Mouse (Mus musculus) cerebellum, adult 2 months (tissue): ENCODE results near the gene Cpne5. TPM values are rescaled to one million over a fixed set of nuclear protein-coding genes. Genes with fewer than 3 reads are reported as not detected.
A peak's percentile ranks its signal among the peaks of the same experiment; 100 is the strongest.

Experiments
- DNase-seq, 2 experiments: peaks; one replicate each; pipeline ENCODE4 v3.0.0; 2021
- H3K27ac ChIP-seq: fragments of 200-500 bp; 2 replicates; pipeline ENCODE4 v1.5.1; 2012; ENCODE audit warnings: low read length, control low read depth, inconsistent platforms; ENCODE audit not compliant: insufficient read depth
- H3K27me3 ChIP-seq: fragments of 200-500 bp; 2 replicates; pipeline ENCODE4 v1.6.1; 2012; ENCODE audit warnings: inconsistent platforms, mild to moderate bottlenecking, low read length, moderate library complexity; ENCODE audit not compliant: control insufficient read depth, insufficient read depth
- H3K4me1 ChIP-seq: fragments of 200-500 bp; 2 replicates; pipeline ENCODE4 v1.6.1; 2011; ENCODE audit warnings: low read length; ENCODE audit not compliant: control insufficient read depth, insufficient read depth
- H3K4me3 ChIP-seq: fragments of 200-500 bp; replicated peaks from 2 replicates; pipeline ENCODE3; 2011; ENCODE audit warnings: mild to moderate bottlenecking, low read depth, low read length, control low read depth; ENCODE audit not compliant: insufficient read depth
- CTCF ChIP-seq: fragments of 200-500 bp; IDR thresholded peaks from 2 replicates; pipeline ENCODE4 v1.5.1; 2011; ENCODE audit warnings: low read depth, mild to moderate bottlenecking, control low read depth, low read length, moderate library complexity, borderline replicate concordance; ENCODE audit not compliant: insufficient read depth
- POLR2A ChIP-seq: fragments of 200-500 bp; IDR thresholded peaks from 2 replicates; pipeline ENCODE4 v1.6.1; 2011; ENCODE audit warnings: low read length, control low read depth, borderline replicate concordance; ENCODE audit not compliant: insufficient read depth
- WGBS: fragments of 180-500 bp; shearing (Covaris S2); methylation state at CpG from one replicate; pipeline ENCODE4 v1.1.7; 2018; 5-methylcytosine and 5-hydroxymethylcytosine counted together
- polyA plus RNA-seq: library from polyadenylated mRNA; depleted of rRNA; stranded (reverse); fragments of >200 nt; gene quantifications from 2 replicates; pipeline ENCODE4 v1.2.3, GENCODE M21; 2012

The Cpne5 gene
- polyA plus RNA-seq, 1 experiment = 8.4 TPM

GRCm38 (mm10) chr17:29168996-29169601 is 68.9 kb downstream of the Cpne5 start:
- H3K27me3 ChIP-seq = no peaks in the 10 kb centered on the region
- 73% methylated on average over 12 of the region's 12 CpGs for WGBS
- H3K27ac ChIP-seq = no peak overlapping the region
- H3K4me1 ChIP-seq = no peaks in the 10 kb centered on the region
- TF ChIP-seq CTCF = peak; percentile 17; the same call in 1 of the 2 replicates
- TF ChIP-seq POLR2A = no peak
- H3K4me3 ChIP-seq = no peak overlapping the region
- no peak for DNase-seq

DNA sequence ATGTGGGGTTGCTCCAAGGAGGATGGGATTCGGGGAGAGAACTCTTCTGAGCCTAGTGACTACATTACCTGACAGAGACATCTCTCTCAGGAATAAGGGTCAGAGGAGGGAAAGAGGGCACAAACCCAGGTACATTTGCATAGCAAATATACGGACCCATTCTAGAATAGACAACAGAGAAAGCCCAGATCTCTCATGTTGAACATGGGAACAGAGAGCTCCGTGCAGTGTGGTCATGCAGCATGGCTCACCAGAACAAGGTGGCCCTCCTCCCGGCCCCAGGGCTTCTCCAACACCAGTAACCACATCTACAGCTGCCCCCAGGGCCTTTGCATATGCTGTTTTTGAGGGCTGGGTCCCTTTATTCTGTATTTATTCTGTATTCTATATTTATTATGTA is 69.5 kb downstream of the Cpne5 start:
- WGBS = 92% methylated on average over 4 of the region's 4 CpGs

GRCm38 (mm10) chr17:29167371-29167770 is 70.6 kb downstream of the Cpne5 start:
- 77% methylated on average over 6 of the region's 6 CpGs for WGBS
- no peak for TF ChIP-seq CTCF
- no peak for TF ChIP-seq POLR2A
- H3K27ac ChIP-seq = no peak overlapping the region

More for the DNA sequence above, 69.5 kb downstream of the Cpne5 start:
- no peak overlapping the region for H3K4me3 ChIP-seq
- no peak overlapping the region for H3K27ac ChIP-seq
- TF ChIP-seq CTCF (no peak), POLR2A (no peak)
- no peak for DNase-seq
- no peaks in the 10 kb centered on the region for H3K4me1 ChIP-seq
- H3K27me3 ChIP-seq = no peaks in the 10 kb centered on the region

GRCm38 (mm10) chr17:29165967-29166578 is 71.9 kb downstream of the Cpne5 start:
- no peak for TF ChIP-seq POLR2A
- no peak for TF ChIP-seq CTCF
- Histone ChIP-seq H3K27ac (no peak overlapping the region), H3K27me3 (no peaks in the 10 kb centered on the region), H3K4me3 (no peak overlapping the region), H3K4me1 (no peaks in the 10 kb centered on the region)
- no peak for DNase-seq
- WGBS = 50% methylated on average over 8 of the region's 8 CpGs

More at GRCm38 (mm10) chr17:29167371-29167770, 70.6 kb downstream of the Cpne5 start:
- Histone ChIP-seq H3K4me1 (no peaks in the 10 kb centered on the region), H3K27me3 (no peaks in the 10 kb centered on the region), H3K4me3 (no peak overlapping the region)
- DNase-seq = no peak

DNA sequence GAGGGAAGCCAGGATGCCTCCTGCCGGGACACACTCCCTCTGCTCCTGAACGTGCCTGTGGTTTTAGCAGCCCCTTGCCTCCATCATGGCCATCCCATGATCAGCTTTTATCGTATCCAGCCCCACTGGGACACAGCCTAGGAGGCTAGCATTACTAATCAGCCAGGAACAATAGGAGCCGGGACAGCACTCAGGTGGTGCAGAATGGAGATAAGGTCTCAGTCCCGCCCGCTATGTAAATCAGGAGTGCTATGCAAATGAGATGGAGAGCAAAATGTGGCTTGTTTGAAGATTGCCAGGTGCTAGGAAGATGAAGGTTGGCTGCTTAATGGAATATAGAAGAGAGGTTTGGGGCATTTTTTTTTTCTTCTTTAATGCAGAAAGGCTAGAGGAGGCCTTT is 72.5 kb downstream of the Cpne5 start:
- Histone ChIP-seq H3K27ac (no peak overlapping the region), H3K4me1 (no peaks in the 10 kb centered on the region), H3K4me3 (no peak overlapping the region), H3K27me3 (no peaks in the 10 kb centered on the region)
- no peak for DNase-seq
- 70% methylated on average over 6 of the region's 6 CpGs for WGBS
- TF ChIP-seq POLR2A (no peak), CTCF (no peak)

DNA sequence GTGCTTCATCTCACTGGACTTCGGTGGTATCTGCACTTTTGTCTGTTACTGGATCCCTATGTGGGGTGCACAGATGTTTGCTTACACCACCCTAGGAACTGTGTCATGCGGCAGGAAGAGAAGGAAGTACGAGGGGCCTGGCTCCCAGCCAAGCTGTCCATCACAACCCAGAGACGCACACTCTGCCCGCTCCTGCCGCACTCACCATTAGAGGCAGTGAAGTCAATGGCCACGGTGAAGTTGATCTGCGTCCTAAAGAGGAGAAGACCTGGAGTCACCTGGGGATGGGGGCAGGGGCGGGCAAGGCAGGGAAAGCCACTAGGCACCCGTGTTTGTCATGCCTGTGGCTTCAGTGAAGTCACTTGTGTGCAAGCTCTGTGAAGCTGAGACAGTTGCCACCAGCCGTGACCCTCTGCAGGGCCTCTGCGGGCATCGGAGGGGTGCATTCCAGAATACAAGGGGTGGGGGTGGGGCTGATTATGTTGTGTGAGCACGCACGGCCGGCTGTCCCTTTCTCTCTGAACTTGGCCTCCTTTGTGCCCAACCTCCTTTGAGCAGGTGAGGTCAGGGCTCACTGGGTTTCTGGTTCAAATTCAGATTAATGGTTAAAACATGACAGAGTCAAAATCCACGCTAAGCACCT is 73.4 kb downstream of the Cpne5 start:
- Histone ChIP-seq H3K27ac (no peak overlapping the region), H3K4me3 (no peak overlapping the region), H3K27me3 (no peaks in the 10 kb centered on the region), H3K4me1 (no peaks in the 10 kb centered on the region)
- DNase-seq = no peak
- 30% methylated on average over 17 of the region's 17 CpGs for WGBS
- TF ChIP-seq CTCF (no peak), POLR2A (no peak)

GRCm38 (mm10) chr17:29162334-29162733 is 75.6 kb downstream of the Cpne5 start:
- no peak for DNase-seq
- Histone ChIP-seq H3K27ac (no peak overlapping the region), H3K4me3 (no peak overlapping the region), H3K4me1 (0 out of 2 replicates have a peak, but pooled peaks cover 2% of the 10 kb centered on the region), H3K27me3 (no peaks in the 10 kb centered on the region)
- WGBS = 90% methylated on average over 13 of the region's 13 CpGs
- TF ChIP-seq CTCF = no peak
- TF ChIP-seq POLR2A = no peak
